Mouse (Mus musculus): Measurements from ENCODE around the gene Mfsd14a.

- no peak for TF ChIP-seq ZC3H11A (IDR thresholded peaks at IDR 0.05; ENCODE audit: borderline replicate concordance, low read depth, low read length)
- TF ChIP-seq ZNF384 (IDR thresholded peaks at IDR 0.05; ENCODE audit: low read depth, low read length), result no peak
- TF ChIP-seq HCFC1 (IDR thresholded peaks at IDR 0.05; ENCODE audit: borderline replicate concordance, insufficient read depth, low read length), result no peak
- TF ChIP-seq CHD2 (IDR thresholded peaks at IDR 0.05; ENCODE audit: low read depth, low read length), result no peak
- no peak for TF ChIP-seq MAFK (IDR thresholded peaks at IDR 0.05; ENCODE audit: insufficient read depth, low read depth, low read length)
Observed at GRCm38 (mm10) chr3:116694312-116694711, 31.8 kb upstream of the Mfsd14a start.
